Mouse (Mus musculus) liver, embryonic 14.5 days (tissue): Measurements from ENCODE around the gene Traf3ip3. TPM values are rescaled to one million over a fixed set of nuclear protein-coding genes. Genes with fewer than 3 reads are reported as not detected.

Experiments used
- ATAC-seq: fragments of 200-750 bp; cut with Nextera tagmentation; 2 replicates; pipeline ENCODE4 v1.8.0; 2017; ENCODE audit warnings: moderate number of reproducible peaks, mild to moderate bottlenecking, moderate library complexity; ENCODE audit not compliant: insufficient read depth
- DNase-seq, 3 experiments: peaks; one replicate each; pipeline ENCODE4 v3.0.0-alpha.2; 2012 to 2013; ENCODE audit warnings: low read depth in 3 of 3, low spot score in 3 of 3
- H3K27ac ChIP-seq: fragments of 300-500 bp; sonication (generic); 2 replicates; pipeline ENCODE4 v1.5.1; 2014; ENCODE audit warnings: moderate library complexity, mild to moderate bottlenecking, control low read depth, inconsistent platforms
- H3K27me3 ChIP-seq: fragments of 300-500 bp; sonication (generic); 2 replicates; pipeline ENCODE4 v1.6.1; 2014; ENCODE audit warnings: mild to moderate bottlenecking, low read length, moderate library complexity; ENCODE audit not compliant: control insufficient read depth, insufficient read depth
- H3K36me3 ChIP-seq: fragments of 300-500 bp; sonication (generic); replicated peaks from 2 replicates; pipeline ENCODE4 v1.6.1; 2014; ENCODE audit warnings: low read depth; ENCODE audit not compliant: control insufficient read depth, insufficient read depth
- H3K4me1 ChIP-seq, 2 experiments: fragments of 200-500 bp in 1 of 2; fragments of 300-500 bp in 1 of 2; sonication (generic) in 1 of 2; replicated peaks; 2 replicates each; pipeline ENCODE4 v1.6.1; 2012 to 2014; ENCODE audit warnings: antibody characterized with exemption in 1 of 2, inconsistent platforms in 1 of 2, low read length in 1 of 2; ENCODE audit not compliant: control insufficient read depth in 2 of 2, insufficient read depth in 2 of 2
- H3K4me2 ChIP-seq: fragments of 300-500 bp; sonication (generic); 2 replicates; pipeline ENCODE4 v1.6.1; 2014; ENCODE audit warnings: low read depth, mild to moderate bottlenecking, control low read depth, moderate library complexity
- H3K4me3 ChIP-seq, 2 experiments: fragments of 200-500 bp in 1 of 2; fragments of 300-500 bp in 1 of 2; sonication (generic) in 1 of 2; 2 replicates each; pipeline ENCODE4 v1.5.1; 2012 to 2014; ENCODE audit warnings: low read depth in 2 of 2, low read length in 2 of 2, mild to moderate bottlenecking in 2 of 2, control low read depth in 1 of 2, inconsistent platforms in 1 of 2, moderate library complexity in 1 of 2; ENCODE audit not compliant: insufficient read depth in 1 of 2
- H3K9ac ChIP-seq: fragments of 300-500 bp; sonication (generic); replicated peaks from 2 replicates; pipeline ENCODE4 v1.6.1; 2014; ENCODE audit warnings: mild to moderate bottlenecking, control low read depth, moderate library complexity
- H3K9me3 ChIP-seq: fragments of 300-500 bp; sonication (generic); 2 replicates; pipeline ENCODE4 v1.6.1; 2016; ENCODE audit warnings: low read length, mixed read lengths; ENCODE audit not compliant: control insufficient read depth
- CTCF ChIP-seq: IDR thresholded peaks from 2 replicates; pipeline ENCODE4 v1.5.1; 2016; ENCODE audit warnings: antibody characterized with exemption, low read depth, control low read depth
- EP300 ChIP-seq: IDR thresholded peaks from 2 replicates; pipeline ENCODE4 v1.6.1; 2016; ENCODE audit warnings: antibody characterized with exemption, low read depth
- WGBS: fragments of 180-500 bp; shearing (Covaris S2); extraction: QIAGEN DNeasy Blood & Tissue Kit; methylation state at CpG from one replicate; pipeline ENCODE4 v1.1.7; 2014; ENCODE audit not compliant: insufficient replicate concordance; 5-methylcytosine and 5-hydroxymethylcytosine counted together
- polyA plus RNA-seq, 2 experiments: library from polyadenylated mRNA; depleted of rRNA in 1 of 2; stranded (reverse) in 1 of 2; unstranded in 1 of 2; fragments of >200 nt; fragmentation: Nextera tagmentation in 1 of 2; extraction: Ambion mirVana in 1 of 2; gene quantifications; 2 replicates each; pipeline versions ENCODE4 v1.2.1 to v1.2.3; 2012 to 2014

The Traf3ip3 gene
- polyA plus RNA-seq, 2 experiments: 4.9 to 5.1 TPM

DNA sequence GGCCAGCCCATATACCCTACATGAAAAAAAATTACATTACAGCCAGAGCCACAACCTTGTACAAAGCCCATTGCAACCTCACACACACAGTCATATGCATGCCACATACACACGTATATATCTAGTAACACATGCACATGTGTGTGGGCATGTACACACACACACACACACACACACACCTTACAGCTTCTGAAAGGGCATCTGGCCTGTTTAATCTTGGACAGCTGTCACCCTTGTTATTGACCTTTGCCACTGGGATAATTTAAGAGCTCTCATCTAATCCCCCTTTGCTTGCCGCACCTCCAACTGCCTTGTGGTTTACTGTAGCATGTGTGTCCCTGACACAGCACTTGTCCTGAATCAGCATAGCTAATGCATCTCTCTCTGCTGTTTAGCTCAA, 2.3 kb upstream of the Traf3ip3 start:
- TF ChIP-seq EP300 (no peak), CTCF (no peak)
- ATAC-seq (no peak), DNase-seq (no peak)
- H3K9me3 ChIP-seq: no peaks in the 10 kb centered on the region
- peaks cover 0 to 2% of the 10 kb centered on the region in 2 experiments; a peak in 2 of 4 replicates for H3K4me1 ChIP-seq
- no peak overlapping the region for H3K4me2 ChIP-seq
- H3K9ac ChIP-seq: no peak overlapping the region
- WGBS: 57% methylated on average over 2 of the region's 2 CpGs
- no peaks in the 10 kb centered on the region for H3K36me3 ChIP-seq
- H3K4me3 ChIP-seq: no peak overlapping the region
- H3K27ac ChIP-seq: no peak overlapping the region
- H3K27me3 ChIP-seq: no peaks in the 10 kb centered on the region

DNA sequence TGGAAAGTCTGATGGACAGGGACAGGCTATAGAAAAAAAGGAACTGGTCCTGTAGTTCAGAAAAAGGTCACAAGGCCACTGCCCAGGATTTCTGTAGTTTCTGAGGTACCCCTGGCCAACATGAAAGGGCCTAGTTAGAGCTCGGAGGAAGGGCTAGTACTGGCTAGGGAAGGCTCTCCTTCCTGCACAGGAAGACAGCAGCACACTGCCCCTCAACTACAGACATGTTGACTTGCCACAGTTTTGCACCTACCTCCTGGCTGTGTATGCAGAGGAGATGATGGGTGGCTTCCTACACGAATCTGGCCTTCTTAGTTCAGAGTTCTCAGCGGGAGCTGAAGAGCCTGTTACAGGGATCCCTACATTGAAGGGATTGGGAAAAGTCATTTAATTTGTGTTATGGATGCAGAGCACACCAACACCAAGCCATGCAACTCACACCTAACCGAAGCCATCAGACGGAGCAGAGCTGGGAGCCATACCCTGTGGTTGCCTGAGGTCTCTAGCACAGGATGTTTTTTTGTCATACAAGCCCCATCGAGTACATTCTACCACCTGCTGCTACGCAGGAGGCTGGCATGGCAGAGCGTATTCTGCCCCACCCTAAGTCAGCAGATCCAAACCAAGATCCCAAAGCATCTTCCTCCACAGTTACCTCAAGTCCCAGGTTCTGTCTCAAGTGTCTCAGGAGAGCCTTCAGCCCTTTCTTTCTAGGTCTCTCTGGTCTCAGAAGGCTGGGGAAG, 692 bp downstream of the Traf3ip3 start:
- DNase-seq (no peak), ATAC-seq (no peak)
- H3K36me3 ChIP-seq: no peaks in the 10 kb centered on the region
- no peaks in the 10 kb centered on the region for H3K9me3 ChIP-seq
- H3K4me1 ChIP-seq: peaks cover 0 to 5% of the 10 kb centered on the region in 2 experiments; a peak in 2 of 4 replicates
- WGBS: 18% methylated on average over 8 of the region's 8 CpGs
- peak overlapping the region; percentile 18; the same call in 1 of the 2 replicates for H3K4me2 ChIP-seq
- no peak overlapping the region for H3K9ac ChIP-seq
- H3K27ac ChIP-seq: no peak overlapping the region
- TF ChIP-seq CTCF (no peak), EP300 (no peak)
- H3K27me3 ChIP-seq: no peaks in the 10 kb centered on the region
- peak overlapping the region; percentile 12 to 47 for H3K4me3 ChIP-seq

GRCm38 (mm10) chr1:193198312-193198711, 3.2 kb downstream of the Traf3ip3 start:
- H3K9ac ChIP-seq: no peak overlapping the region
- H3K9me3 ChIP-seq: no peaks in the 10 kb centered on the region
- no peaks in the 10 kb centered on the region for H3K36me3 ChIP-seq
- H3K4me2 ChIP-seq: no peak overlapping the region
- 69% methylated on average over 2 of the region's 2 CpGs for WGBS
- TF ChIP-seq CTCF (peak; percentile 31; the same call in 1 of the 2 replicates), EP300 (no peak)
- H3K4me1 ChIP-seq: peaks cover 0 to 5% of the 10 kb centered on the region in 2 experiments; a peak in 2 of 4 replicates
- H3K27me3 ChIP-seq: no peaks in the 10 kb centered on the region
- H3K4me3 ChIP-seq: no peak overlapping the region
- DNase-seq (no peak), ATAC-seq (no peak)
- H3K27ac ChIP-seq: no peak overlapping the region

GRCm38 (mm10) chr1:193197494-193198205, 3.9 kb downstream of the Traf3ip3 start:
- Histone ChIP-seq H3K27ac (no peak overlapping the region), H3K4me2 (no peak overlapping the region), H3K9ac (no peak overlapping the region), H3K4me1 (peaks cover 0 to 5% of the 10 kb centered on the region in 2 experiments; a peak in 2 of 4 replicates), H3K27me3 (no peaks in the 10 kb centered on the region), H3K36me3 (no peaks in the 10 kb centered on the region), H3K9me3 (no peaks in the 10 kb centered on the region), H3K4me3 (no peak overlapping the region)
- 69% methylated on average over 18 of the region's 18 CpGs for WGBS
- TF ChIP-seq EP300 (no peak), CTCF (no peak)
- DNase-seq: no peak
- no peak for ATAC-seq

- no peak overlapping the region for H3K4me2 ChIP-seq
- H3K4me3 ChIP-seq: no peak overlapping the region
- 53% methylated on average over 3 of the region's 3 CpGs for WGBS
- no peak for TF ChIP-seq CTCF
- TF ChIP-seq EP300: no peak
- no peak for DNase-seq
- ATAC-seq: no peak
- H3K9ac ChIP-seq: no peak overlapping the region
- no peaks in the 10 kb centered on the region for H3K36me3 ChIP-seq
- H3K9me3 ChIP-seq: no peaks in the 10 kb centered on the region
- no peaks in the 10 kb centered on the region for H3K27me3 ChIP-seq
- no peak overlapping the region for H3K27ac ChIP-seq
- H3K4me1 ChIP-seq: peaks cover 0 to 6% of the 10 kb centered on the region in 2 experiments; a peak in 2 of 4 replicates
Measured at GRCm38 (mm10) chr1:193195169-193195810, 6.2 kb downstream of the Traf3ip3 start.
